Mouse (Mus musculus): ENCODE data around the gene Farsa. TPM values are rescaled to one million over a fixed set of nuclear protein-coding genes. Genes with fewer than 3 reads are reported as not detected.
A peak's percentile ranks its signal among the peaks of the same experiment; 100 is the strongest.

Gene Farsa
- polyA plus RNA-seq, 1 experiment from 2014 or later: 84.4 TPM

DNA sequence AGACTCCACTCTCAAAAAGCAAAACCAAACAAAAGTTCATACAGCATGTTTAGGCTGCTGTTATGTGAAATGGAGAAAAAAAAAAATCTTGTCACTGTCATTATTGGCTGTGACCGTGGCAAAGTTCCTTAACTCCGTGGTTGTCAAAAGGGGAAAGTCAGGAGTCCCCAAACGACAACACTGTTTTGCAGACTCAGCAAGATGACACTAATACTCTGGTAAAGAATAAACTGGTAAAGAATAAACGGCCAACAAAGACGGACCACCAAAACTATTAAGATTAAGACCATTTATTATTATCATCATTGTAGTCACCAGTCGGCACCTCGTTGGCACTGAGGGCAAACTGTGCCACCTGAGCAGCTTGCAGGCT, 16.9 kb upstream of the Farsa start:
- Histone ChIP-seq H3K4me2 (peak overlapping the region; percentile 68), H3K4me1 (ENCODE audit: control insufficient read depth, insufficient read depth, low read length) (peaks cover 17% of the 10 kb centered on the region), H3K9ac (ENCODE audit: low read length) (peak overlapping the region; percentile 97), H3K27me3 (ENCODE audit: control insufficient read depth, insufficient read depth, low read length) (no peaks in the 10 kb centered on the region), H3K9me3 (ENCODE audit: control insufficient read depth, low read length) (no peaks in the 10 kb centered on the region), H3K27ac (ENCODE audit: low read depth, low read length) (peak overlapping the region; percentile 85), H3K4me3 (ENCODE audit: low read depth, low read length) (peak overlapping the region; percentile 94), H3K36me3 (ENCODE audit: control insufficient read depth, insufficient read depth, low read length) (peaks cover 57% of the 10 kb centered on the region)
- DNase-seq (ENCODE audit: low spot score, missing footprints) (no peak), ATAC-seq (ENCODE audit: low FRiP score) (no peak)
- 4% methylated on average over 7 of the region's 7 CpGs for whole genome bisulfite sequencing

DNA sequence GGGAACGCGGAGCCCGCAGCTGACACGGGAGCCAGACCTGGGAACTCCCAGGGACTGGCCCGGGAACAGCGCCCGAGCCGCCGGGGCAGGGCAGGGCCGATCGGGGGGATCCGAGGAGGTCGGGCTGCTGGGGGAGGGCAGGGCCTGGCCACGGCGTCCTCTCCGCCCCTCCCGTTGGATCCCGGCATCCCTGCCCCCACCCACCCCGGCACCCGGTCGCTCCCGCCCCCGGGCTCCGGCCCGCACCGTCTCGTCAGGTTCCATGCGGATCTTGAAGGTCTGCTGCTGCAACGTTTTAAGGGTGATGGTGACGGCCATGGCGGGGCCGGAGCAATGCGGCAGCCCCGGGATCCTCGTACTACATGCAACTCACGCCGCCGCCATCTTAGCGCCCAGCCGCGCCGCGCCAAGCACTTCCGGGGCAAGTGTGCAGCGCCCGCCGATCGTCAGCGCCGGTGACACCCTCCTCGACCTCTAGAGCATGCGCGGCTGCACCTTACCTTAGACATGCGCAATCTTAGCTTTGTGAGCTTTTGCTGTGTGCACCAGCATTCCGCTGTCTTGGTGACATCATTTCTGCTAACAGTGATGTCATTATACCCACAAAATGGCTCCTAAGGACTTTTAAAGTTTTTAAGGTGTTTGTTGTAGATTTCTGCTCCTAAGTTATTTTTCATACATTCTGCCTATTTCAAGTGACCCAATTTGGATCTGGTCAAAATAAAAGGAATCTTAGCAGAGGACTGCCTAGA, 16.4 kb upstream of the Farsa start, which contains the start of gene Rad23a:
Gene Rad23a, minus strand, starts transcription at position 418 of the 752 bp plus-strand sequence.
- Histone ChIP-seq H3K36me3 (ENCODE audit: control insufficient read depth, insufficient read depth, low read length) (peaks cover 57% of the 10 kb centered on the region), H3K9ac (ENCODE audit: low read length) (peak within 1 kb of the TSS; percentile 97), H3K27me3 (ENCODE audit: control insufficient read depth, insufficient read depth, low read length) (no peaks in the 10 kb centered on the region), H3K4me2 (peak within 1 kb of the TSS; percentile 68), H3K9me3 (ENCODE audit: control insufficient read depth, low read length) (no peaks in the 10 kb centered on the region), H3K4me3 (ENCODE audit: low read depth, low read length) (peak within 1 kb of the TSS; percentile 94), H3K27ac (ENCODE audit: low read depth, low read length) (peak within 1 kb of the TSS; percentile 85), H3K4me1 (ENCODE audit: control insufficient read depth, insufficient read depth, low read length) (peaks cover 22% of the 10 kb centered on the region)
- DNase-seq (ENCODE audit: low spot score, missing footprints): peak; percentile 98
- under 1% methylated on average over 51 of the region's 55 CpGs for WGBS
- peak; percentile 97 for ATAC-seq (ENCODE audit: low FRiP score)

DNA sequence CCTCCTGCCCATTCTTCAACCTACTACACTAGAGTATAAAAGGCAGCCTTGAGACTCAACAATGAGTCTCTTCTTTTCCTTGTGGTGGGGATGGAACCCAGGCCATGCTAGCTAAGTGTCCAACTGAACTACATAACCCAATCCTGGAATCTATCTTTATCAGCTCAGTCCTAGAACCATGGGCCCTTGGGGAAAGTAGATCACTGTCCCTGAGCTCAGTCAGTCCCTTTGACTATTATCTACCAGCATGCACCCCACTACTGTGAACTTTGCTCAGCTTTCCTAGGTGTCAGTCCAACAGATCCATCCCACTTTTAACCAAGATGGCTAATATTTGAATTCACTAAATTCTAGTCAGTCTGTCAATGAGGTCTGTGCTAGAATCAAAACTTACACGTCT, 15.3 kb upstream of the Farsa start:
- ATAC-seq (ENCODE audit: low FRiP score): no peak

DNA sequence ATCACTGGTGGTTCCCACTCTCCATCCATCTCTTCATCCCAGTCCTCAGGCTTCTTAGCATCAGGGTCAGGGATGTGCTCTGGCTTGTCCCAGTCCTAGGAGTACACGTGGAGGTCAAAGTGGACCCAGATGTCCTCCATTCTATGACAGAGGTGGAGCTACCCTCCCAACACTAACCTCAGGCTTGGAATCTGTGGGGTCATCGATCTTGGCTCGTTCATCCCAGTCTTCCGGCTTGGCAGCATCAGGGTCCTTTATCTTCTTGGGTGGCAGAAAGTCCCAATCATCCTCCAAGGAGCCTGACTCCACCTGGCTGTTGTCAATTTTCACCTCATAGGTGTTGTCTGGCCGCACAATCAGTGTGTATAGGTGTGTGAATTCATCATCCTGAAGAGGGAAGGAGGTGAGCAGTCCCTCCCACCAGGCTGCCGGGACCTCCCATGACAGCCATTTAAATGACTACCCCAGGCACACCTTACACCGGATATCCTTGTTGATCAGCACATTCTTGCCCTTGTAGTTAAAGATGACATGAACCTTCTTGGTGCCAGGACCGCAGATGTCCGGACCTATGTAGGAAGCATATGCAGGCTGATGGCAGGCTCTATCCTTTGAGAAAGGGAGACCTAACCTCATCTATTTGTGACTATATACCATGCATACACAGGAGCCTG, 12.3 kb upstream of the Farsa start:
- H3K9ac ChIP-seq (ENCODE audit: low read length): peak overlapping the region; percentile 98
- peaks cover 31% of the 10 kb centered on the region for H3K36me3 ChIP-seq (ENCODE audit: control insufficient read depth, insufficient read depth, low read length)
- H3K27ac ChIP-seq (ENCODE audit: low read depth, low read length): no peak overlapping the region

More for the DNA sequence above, 15.3 kb upstream of the Farsa start:
- Histone ChIP-seq H3K27me3 (ENCODE audit: control insufficient read depth, insufficient read depth, low read length) (no peaks in the 10 kb centered on the region), H3K4me2 (no peak overlapping the region), H3K4me1 (ENCODE audit: control insufficient read depth, insufficient read depth, low read length) (peaks cover 22% of the 10 kb centered on the region), H3K4me3 (ENCODE audit: low read depth, low read length) (no peak overlapping the region), H3K9ac (ENCODE audit: low read length) (no peak overlapping the region), H3K36me3 (ENCODE audit: control insufficient read depth, insufficient read depth, low read length) (peaks cover 48% of the 10 kb centered on the region), H3K9me3 (ENCODE audit: control insufficient read depth, low read length) (no peaks in the 10 kb centered on the region), H3K27ac (ENCODE audit: low read depth, low read length) (no peak overlapping the region)
- no peak for DNase-seq (ENCODE audit: low spot score, missing footprints)
- 87% methylated on average over 1 of the region's 1 CpGs for WGBS

DNA sequence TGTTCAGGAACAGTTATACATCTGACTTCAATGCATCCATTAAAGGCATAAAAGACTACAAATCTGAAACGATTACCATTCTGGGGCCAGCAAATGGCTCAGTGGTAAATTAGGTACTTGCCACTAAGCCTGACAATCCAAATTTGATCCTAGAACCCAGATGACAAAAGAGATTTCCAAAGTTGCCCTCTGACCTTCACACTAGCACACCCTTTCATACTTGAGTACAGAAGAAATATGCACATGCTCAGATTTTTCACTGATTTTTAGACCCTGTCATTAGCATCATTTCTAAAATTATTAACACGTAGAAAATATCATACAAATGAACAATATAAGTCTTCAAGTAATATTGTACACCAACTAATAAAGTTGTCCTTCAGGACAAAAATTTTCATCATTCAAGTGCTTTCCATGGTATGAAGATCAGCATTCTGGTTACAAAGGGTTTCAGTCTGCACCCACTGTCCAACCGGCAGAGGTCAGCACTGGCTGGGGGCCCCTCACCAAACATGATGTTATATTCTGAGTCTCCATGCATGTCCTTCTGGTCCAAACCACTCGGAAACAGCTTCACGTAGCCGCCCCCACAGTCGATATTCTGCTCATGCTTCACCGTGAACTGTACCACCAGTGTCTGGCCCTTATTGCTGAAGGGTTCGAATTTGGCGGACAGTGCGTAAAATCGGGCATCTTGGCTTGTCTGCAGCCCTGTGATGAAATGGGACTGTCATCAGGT, 11.3 kb upstream of the Farsa start:
- Histone ChIP-seq H3K9me3 (ENCODE audit: control insufficient read depth, low read length) (no peaks in the 10 kb centered on the region), H3K9ac (ENCODE audit: low read length) (peak overlapping the region; percentile 98), H3K27me3 (ENCODE audit: control insufficient read depth, insufficient read depth, low read length) (no peaks in the 10 kb centered on the region), H3K36me3 (ENCODE audit: control insufficient read depth, insufficient read depth, low read length) (peaks cover 31% of the 10 kb centered on the region), H3K4me2 (peak overlapping the region; percentile 78), H3K4me3 (ENCODE audit: low read depth, low read length) (peak overlapping the region; percentile 97), H3K27ac (ENCODE audit: low read depth, low read length) (peak overlapping the region; percentile 3; the same call in 1 of the 2 replicates), H3K4me1 (ENCODE audit: control insufficient read depth, insufficient read depth, low read length) (peaks cover 18% of the 10 kb centered on the region)
- 22% methylated on average over 12 of the region's 12 CpGs for WGBS
- peak; percentile 89 for DNase-seq (ENCODE audit: low spot score, missing footprints)
- ATAC-seq (ENCODE audit: low FRiP score): no peak

More for the DNA sequence above, 12.3 kb upstream of the Farsa start:
- 89% methylated on average over 9 of the region's 9 CpGs for WGBS
- peak; percentile 83 for DNase-seq (ENCODE audit: low spot score, missing footprints)
- Histone ChIP-seq H3K9me3 (ENCODE audit: control insufficient read depth, low read length) (no peaks in the 10 kb centered on the region), H3K4me3 (ENCODE audit: low read depth, low read length) (peak overlapping the region; percentile 97), H3K4me1 (ENCODE audit: control insufficient read depth, insufficient read depth, low read length) (peaks cover 23% of the 10 kb centered on the region), H3K4me2 (peak overlapping the region; percentile 78), H3K27me3 (ENCODE audit: control insufficient read depth, insufficient read depth, low read length) (no peaks in the 10 kb centered on the region)
- ATAC-seq (ENCODE audit: low FRiP score): no peak

DNA sequence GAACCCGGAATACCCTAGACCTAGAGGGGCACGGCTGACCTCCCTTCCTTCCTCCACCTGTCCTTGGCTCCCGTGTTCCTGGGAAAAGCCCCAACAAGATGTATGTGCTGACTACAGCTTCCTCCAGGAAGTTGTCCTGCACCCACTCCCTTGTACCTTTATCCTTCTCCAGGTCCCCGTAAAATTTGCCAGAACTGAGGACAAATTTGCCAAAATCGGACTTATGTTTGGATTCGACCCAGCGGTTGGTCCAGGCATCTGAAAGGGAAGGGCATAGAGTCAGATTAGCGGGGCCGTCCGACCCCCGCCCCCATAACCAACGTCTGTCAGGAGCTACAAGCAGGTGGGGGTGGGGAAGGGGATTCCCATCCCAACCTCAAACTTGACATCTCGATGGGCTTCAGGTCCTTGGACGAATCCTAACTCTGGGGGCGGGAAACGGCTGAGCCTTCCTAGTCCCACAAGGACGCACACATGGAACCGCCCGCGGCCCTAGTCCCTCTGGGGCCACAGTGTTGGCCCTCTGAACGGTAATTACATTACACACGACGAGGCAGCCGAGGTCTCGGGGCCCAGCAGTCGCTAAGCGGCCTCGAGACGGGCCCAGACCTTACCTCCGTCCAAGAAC, 10.6 kb upstream of the Farsa start:
- Histone ChIP-seq H3K4me3 (ENCODE audit: low read depth, low read length) (peak overlapping the region; percentile 97), H3K36me3 (ENCODE audit: control insufficient read depth, insufficient read depth, low read length) (peaks cover 31% of the 10 kb centered on the region), H3K27me3 (ENCODE audit: control insufficient read depth, insufficient read depth, low read length) (no peaks in the 10 kb centered on the region), H3K4me1 (ENCODE audit: control insufficient read depth, insufficient read depth, low read length) (peaks cover 18% of the 10 kb centered on the region), H3K9ac (ENCODE audit: low read length) (peak overlapping the region; percentile 98), H3K4me2 (peak overlapping the region; percentile 78), H3K27ac (ENCODE audit: low read depth, low read length) (peak overlapping the region; percentile 77), H3K9me3 (ENCODE audit: control insufficient read depth, low read length) (no peaks in the 10 kb centered on the region)
- ATAC-seq (ENCODE audit: low FRiP score) (no peak; the same call in 1 of the 2 replicates), DNase-seq (ENCODE audit: low spot score, missing footprints) (no peak)
- WGBS: 2% methylated on average over 30 of the region's 30 CpGs

DNA sequence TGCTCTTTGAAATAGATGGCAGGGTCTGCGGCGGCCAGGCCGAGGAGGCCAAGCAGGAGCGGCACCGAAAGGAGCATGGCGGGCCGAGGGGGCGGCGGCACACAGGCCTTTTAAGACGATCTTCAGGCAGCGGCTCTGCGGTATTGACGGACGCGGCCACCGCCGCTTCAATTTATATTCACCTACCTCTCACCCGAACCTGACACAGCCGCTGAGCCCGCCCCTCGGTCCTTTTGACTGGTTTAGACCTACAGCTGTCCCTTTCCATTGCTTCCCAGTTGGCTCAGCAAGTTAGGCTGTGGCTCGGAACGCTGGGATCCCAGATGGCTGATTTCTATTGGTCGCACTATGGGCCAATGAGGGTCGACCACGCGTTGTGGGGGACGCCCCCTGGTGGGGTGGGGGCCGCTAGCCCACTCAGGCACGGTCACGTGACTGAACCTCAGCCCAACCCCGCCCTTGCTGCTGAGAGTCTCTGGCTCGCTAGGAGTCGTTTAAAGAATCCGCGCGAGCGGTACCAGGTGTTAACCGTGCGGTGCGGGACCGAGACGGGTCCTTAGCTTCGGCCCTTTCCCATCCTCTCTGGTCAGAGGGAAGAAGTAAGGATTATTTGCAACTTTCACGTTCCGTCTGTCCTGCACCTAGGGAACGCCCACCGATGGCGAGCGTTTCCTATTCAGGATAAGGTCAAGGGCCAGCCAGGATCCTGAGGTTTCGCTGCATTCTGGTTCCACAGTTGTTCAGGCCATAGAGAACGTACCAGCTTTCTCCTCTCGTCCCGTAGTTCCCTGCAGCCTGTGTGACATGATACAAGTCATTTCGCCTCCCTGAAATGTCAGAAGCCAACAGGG, 9.8 kb upstream of the Farsa start, which contains the start of gene Calr:
Gene Calr, minus strand, starts transcription at position 213 of the 851 bp plus-strand sequence.
- Histone ChIP-seq H3K4me1 (ENCODE audit: control insufficient read depth, insufficient read depth, low read length) (peaks cover 18% of the 10 kb centered on the region), H3K9ac (ENCODE audit: low read length) (peak within 1 kb of the TSS; percentile 98), H3K36me3 (ENCODE audit: control insufficient read depth, insufficient read depth, low read length) (peaks cover 27% of the 10 kb centered on the region), H3K4me3 (ENCODE audit: low read depth, low read length) (peak within 1 kb of the TSS; percentile 97), H3K9me3 (ENCODE audit: control insufficient read depth, low read length) (no peaks in the 10 kb centered on the region), H3K27me3 (ENCODE audit: control insufficient read depth, insufficient read depth, low read length) (no peaks in the 10 kb centered on the region), H3K4me2 (peak within 1 kb of the TSS; percentile 78), H3K27ac (ENCODE audit: low read depth, low read length) (peak within 1 kb of the TSS; percentile 77)
- ATAC-seq (ENCODE audit: low FRiP score) (peak; percentile 99), DNase-seq (ENCODE audit: low spot score, missing footprints) (peak; percentile 100)
- WGBS: 1% methylated on average over 55 of the region's 55 CpGs

All from midbrain, embryonic 11.5 days (tissue).